Mouse (Mus musculus): ENCODE measurements around the gene Ints1.

Gene Ints1

GRCm38 (mm10) chr5:139775216-139775926, at the start of gene Ints1:
Gene Ints1 (minus strand): TSS chr5:139775674.
- peak; percentile 96 for DNase-seq (ENCODE audit: low read depth, low spot score)

GRCm38 (mm10) chr5:139824531-139824930, 49.1 kb upstream of the Ints1 start:
- no peak for DNase-seq (ENCODE audit: low read depth, low spot score)

GRCm38 (mm10) chr5:139821466-139822459, 46.3 kb upstream of the Ints1 start:
- DNase-seq (ENCODE audit: low read depth, low spot score), result no peak

GRCm38 (mm10) chr5:139819538-139820181, 44.2 kb upstream of the Ints1 start, which contains the start of gene Tmem184a:
Gene Tmem184a (minus strand): TSS chr5:139819917.
- no peak for DNase-seq (ENCODE audit: low read depth, low spot score)

GRCm38 (mm10) chr5:139818801-139819200, 43.3 kb upstream of the Ints1 start:
- no peak for DNase-seq (ENCODE audit: low read depth, low spot score)

- DNase-seq (ENCODE audit: low read depth, low spot score), result no peak
Observed at GRCm38 (mm10) chr5:139818056-139818455, 42.6 kb upstream of the Ints1 start.

GRCm38 (mm10) chr5:139817292-139817691, 41.8 kb upstream of the Ints1 start:
- DNase-seq (ENCODE audit: low read depth, low spot score), result no peak

GRCm38 (mm10) chr5:139816445-139816844, 41.0 kb upstream of the Ints1 start:
- no peak for DNase-seq (ENCODE audit: low read depth, low spot score)

GRCm38 (mm10) chr5:139815964-139816363, 40.5 kb upstream of the Ints1 start:
- DNase-seq (ENCODE audit: low read depth, low spot score), result no peak

- no peak for DNase-seq (ENCODE audit: low read depth, low spot score)
Observed at GRCm38 (mm10) chr5:139813963-139814381, 38.5 kb upstream of the Ints1 start.

GRCm38 (mm10) chr5:139813126-139813490, 37.6 kb upstream of the Ints1 start:
- no peak for DNase-seq (ENCODE audit: low read depth, low spot score)

- DNase-seq (ENCODE audit: low read depth, low spot score), result no peak
Observed at GRCm38 (mm10) chr5:139812398-139813125, 37.1 kb upstream of the Ints1 start.

GRCm38 (mm10) chr5:139811677-139812397, 36.4 kb upstream of the Ints1 start:
- DNase-seq (ENCODE audit: low read depth, low spot score), result no peak

- no peak for DNase-seq (ENCODE audit: low read depth, low spot score)
Observed at GRCm38 (mm10) chr5:139809397-139809796, 33.9 kb upstream of the Ints1 start.

- DNase-seq (ENCODE audit: low read depth, low spot score), result no peak
Observed at GRCm38 (mm10) chr5:139805924-139806323, 30.4 kb upstream of the Ints1 start.

- no peak for DNase-seq (ENCODE audit: low read depth, low spot score)
Observed at GRCm38 (mm10) chr5:139804573-139805111, 29.2 kb upstream of the Ints1 start.

- DNase-seq (ENCODE audit: low read depth, low spot score), result no peak
Observed at GRCm38 (mm10) chr5:139804107-139804551, 28.7 kb upstream of the Ints1 start.

- DNase-seq (ENCODE audit: low read depth, low spot score), result no peak
Observed at GRCm38 (mm10) chr5:139803601-139804102, 28.2 kb upstream of the Ints1 start.

GRCm38 (mm10) chr5:139803165-139803564, 27.7 kb upstream of the Ints1 start:
- no peak for DNase-seq (ENCODE audit: low read depth, low spot score)

GRCm38 (mm10) chr5:139801880-139802279, 26.4 kb upstream of the Ints1 start:
- no peak for DNase-seq (ENCODE audit: low read depth, low spot score)
